Mouse (Mus musculus) cerebellum, adult 9-10 months (tissue): Measurements from ENCODE around the gene Auts2.

Experiments used
- DNase-seq: peaks from one replicate; pipeline ENCODE4 v3.0.0; 2022

Gene Auts2

DNA sequence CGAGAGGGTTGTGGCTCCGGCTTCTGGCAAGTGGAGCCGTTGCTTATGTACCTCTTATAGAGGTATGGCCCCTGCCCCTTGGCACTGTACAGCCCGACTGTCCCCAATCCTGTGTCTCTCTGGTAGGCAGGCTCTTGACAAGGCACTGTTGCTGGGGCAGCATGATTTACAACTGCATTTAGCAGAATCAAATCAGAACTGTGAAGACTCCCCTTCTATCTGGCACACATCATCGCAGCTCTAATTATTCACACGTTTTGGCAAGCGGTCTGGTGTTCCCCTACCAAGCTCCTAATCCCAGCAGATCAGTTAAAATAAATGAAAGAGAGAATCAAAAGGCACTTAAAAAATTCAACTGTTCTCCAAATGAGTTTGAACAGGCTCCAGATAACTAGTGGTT, 835.7 kb downstream of the Auts2 start:
- no peak for DNase-seq

DNA sequence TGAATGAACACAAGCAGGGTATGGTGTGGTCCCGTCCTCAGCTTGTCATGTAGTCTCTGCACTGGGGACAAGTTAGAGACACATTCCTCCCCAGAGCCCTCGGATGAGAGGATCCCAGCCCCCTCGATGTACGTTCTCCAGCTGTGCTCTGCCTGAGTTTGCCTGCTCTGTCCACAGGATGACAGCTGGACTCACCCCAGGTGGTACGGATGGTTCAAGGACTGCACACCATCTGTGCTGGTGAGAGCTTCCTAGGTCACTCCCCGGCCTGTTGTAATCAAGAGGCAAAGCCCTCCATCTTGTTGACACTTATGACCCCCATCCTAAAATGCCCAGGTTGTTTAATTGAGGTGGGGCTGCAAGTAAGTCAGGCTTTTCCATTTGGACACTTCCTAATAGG, 839.4 kb downstream of the Auts2 start:
- DNase-seq = peak; percentile 27

DNA sequence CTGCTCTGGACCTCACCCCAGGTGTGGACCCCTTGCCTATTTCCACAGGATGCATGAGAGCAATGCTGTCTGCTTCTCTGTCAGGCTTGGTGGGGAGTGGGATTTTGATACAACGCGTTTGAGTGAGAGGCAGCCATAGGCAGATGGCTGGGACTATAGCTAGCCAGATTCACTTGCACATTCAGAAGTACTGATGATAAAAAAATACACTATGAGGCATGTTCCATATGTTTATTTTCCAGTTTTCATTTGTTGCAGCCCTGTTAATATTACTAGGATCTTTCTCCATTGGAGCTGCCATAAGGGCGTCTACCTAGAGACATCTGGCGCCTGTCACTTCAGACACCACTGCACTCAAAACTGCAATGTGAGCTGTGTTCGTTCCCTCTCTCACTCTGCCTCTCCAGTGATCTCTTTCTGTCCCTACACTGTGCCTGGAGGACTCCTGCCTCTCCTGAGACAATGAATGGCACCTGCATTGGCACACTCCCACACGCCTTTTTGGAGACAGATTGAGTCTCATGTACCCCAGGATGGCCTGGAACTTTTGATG, 840.2 kb downstream of the Auts2 start:
- no peak for DNase-seq

DNA sequence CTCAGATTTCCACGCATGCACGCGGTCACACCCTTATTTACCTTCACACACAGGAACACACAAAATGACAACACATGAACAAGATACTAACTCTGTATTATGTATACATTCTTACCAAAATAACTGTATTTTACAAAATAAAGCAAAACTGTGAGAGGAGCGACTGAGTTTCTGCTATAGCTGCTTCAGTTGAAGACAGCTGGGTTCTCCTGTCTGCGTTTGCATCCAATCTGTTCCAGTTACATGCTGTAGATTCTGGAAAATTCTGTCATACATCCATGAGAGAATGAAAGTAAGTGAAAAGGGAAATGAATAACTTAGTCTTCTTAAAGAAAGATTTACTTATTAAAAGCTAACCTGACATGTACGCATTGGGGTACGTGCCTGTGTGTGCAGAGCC, 844.2 kb downstream of the Auts2 start:
- no peak for DNase-seq

DNA sequence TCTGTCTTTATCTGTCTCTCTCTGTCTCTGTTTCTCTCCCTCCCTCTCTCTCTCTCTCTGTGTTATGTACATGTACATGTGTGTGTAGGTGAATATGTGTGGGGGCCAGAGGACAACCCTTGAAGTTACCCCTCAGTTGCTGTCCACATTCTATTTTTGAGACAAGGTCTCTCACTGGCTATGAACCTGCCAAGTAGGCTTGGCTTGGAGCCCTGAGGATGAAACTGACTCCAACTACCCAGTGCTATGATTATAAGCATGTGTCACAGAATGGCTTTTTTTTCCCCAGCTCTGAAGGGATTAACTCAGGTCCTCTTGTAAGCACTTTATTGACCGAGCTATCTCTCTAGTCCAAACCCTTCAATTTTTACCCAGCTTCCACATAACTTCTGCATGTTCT, 852.4 kb downstream of the Auts2 start:
- DNase-seq = no peak

DNA sequence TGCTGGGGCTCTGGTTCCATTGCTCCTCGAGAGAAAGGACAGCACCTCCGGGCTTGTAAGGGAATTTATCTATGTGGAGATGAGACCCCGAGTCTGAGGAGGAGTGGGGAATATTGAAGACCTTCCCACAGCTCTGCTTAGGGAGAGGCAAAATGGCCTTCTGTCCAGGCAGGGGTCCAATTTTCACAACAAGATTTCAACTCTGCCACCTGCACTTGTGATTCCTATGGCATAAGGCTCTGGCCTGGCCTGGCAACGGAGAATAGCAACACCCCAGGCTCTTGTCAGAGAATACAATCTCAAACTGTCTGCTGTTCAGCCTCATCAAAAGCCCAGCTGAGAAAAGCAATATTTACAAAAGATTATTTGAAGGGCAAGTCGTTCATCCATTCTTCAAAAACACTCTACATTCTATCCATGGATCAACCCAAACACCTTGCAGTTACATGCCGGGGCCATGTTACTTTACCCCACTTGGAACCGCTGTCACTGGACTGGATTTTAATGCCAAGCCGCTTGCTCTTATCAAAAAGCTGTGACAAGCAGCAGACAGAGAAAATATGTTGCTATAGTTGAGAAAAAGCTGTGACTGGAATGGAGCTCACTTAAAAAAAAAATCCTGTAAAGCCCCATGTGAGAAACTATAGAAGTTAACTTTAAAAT, 856.1 kb downstream of the Auts2 start:
- DNase-seq = no peak

DNA sequence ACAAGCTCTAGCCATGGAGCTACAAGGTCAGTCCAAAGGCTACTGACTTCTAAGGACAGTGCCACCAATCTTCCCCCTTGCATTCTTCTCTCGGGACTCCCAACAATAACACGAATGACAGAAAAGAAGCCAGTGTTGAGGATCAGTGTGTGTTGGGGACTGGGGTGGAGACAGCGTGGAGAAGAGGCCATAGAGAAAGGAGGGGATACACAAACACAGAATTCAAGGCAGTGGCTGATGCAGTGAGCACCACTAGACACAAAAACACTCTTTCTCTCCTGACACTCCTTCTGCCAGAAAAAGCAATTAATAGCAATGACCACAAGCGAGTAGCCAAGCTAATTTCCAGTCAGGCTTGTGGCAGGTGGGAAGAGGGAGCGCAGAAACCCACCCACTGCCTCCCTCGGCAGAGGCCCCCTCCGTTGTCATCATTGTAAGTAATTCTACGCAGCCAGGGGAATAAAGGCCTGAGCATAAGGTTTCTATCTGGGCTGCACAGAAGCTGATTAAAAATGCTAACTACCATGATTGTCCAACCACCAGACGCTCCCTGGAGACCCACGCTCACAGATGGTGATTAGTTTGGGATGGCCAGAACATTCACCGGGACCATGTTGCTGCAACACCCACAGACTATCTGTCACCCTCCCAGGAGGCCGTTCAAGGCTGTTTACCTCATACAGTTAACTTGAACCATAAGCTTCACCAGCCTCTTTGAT, 862.9 kb downstream of the Auts2 start:
- no peak for DNase-seq

DNA sequence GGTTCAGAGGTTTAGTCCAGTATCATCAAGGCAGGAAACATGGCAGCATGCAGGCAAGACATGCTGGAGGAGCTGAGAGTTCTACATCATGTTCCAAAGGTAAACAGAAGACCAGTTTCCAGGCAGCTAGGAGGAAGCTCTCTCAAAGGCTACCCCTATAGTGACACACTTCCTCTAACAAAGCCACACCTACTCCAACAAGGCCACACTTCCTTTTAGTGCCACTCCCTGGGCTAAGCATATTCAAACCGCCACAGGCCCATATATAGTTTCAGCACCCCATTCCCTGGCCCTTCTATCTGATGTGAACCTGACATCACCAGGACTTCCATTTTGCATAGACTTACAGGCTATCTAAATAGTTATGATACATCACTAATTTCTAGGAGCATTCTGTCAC, 863.6 kb downstream of the Auts2 start:
- DNase-seq = no peak

DNA sequence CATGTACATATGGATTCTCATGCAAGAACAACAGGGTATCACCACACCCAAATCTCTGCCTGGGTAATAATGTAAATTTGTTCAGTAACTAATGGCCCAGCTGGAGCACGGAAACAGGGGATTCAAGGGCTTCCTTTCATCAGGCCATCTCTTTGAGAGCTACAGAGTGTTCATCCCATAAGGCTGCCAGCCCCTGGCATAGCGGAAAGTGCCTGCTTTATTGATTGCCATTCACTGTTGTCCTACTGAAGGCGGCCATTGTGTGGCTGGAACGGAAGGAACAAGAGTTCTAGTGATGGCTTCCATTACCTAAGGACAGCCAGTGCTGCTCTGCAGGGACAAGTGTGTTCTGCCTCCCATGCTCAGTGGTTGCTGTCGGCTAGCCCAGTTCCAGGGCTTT, 865.6 kb downstream of the Auts2 start:
- peak; percentile 17 for DNase-seq

DNA sequence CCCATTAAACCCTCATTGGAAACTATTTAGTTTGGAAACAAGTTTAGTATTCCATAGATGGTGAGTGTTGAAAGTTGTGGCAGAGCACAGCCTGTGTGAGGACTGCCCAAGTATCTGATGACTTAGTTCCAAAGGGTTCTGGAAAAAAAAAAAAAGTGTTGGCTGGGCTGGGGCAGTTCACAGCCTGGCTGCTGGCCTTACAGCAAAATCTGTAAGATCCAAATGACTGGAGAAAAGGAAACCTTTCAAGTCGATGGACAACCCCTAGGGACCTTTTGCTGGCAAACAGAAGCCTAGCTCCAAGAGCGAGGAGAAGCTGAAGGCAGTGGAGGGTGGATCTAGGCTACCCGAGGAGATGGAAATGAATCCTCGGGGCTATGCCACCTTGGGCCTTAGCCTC, 869.4 kb downstream of the Auts2 start:
- DNase-seq = no peak

DNA sequence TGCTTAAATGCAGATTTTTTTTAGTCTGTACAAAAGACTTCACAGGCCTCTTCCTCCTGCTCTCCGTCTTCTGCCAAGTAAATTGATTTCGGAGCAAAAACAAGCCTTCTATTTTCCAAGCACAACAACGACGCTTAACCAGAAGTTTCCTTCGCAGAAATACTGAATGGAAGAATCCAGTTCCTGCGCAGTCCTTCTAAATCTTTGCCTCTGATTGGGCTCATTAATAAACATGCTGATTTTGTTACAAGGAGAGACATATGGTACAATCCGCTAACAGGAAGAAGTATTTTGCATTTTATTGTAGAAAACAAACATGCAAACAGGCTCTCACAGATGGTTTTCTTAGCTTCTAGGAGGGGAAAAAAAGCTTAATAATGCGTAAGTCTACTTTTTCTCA, 878.1 kb downstream of the Auts2 start:
- no peak for DNase-seq

DNA sequence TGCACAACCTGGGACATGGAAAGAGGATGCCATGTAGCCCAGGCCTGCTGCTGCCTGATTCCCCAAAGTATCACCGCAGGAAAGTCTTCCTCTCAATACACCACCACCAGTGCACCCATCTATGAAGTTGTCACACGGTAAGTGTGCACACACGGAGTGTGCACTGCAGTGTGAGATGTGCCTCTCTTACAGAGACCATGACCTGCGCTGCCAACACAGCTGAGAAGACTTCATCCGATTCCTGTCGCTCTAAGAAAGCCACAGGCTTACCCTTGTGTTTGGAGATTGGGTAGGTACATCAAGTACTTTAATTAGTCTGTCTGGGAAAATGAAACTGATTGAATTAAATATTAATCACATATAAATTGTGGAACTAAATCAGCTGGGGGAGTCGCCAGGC, 878.5 kb downstream of the Auts2 start:
- DNase-seq = no peak

DNA sequence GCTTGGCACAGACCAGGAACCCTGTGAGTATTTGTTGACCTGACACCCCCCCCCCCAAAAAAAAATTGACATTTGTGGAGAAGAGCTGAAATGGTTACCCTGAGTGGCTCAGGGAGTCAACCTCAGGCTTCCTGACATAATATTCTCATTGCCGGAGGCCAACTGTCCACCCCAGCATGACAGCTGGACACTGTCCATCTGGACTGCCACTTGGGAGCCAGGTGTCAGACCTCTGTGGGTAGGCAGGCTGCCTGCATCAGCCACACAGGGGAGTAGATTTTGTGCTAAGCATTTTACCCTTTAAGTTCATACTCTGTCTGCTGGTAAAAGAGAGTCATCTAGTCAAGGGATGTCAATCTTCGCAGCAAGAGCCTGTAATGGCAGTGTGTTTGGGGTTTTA, 880.5 kb downstream of the Auts2 start:
- DNase-seq = peak; percentile 77

DNA sequence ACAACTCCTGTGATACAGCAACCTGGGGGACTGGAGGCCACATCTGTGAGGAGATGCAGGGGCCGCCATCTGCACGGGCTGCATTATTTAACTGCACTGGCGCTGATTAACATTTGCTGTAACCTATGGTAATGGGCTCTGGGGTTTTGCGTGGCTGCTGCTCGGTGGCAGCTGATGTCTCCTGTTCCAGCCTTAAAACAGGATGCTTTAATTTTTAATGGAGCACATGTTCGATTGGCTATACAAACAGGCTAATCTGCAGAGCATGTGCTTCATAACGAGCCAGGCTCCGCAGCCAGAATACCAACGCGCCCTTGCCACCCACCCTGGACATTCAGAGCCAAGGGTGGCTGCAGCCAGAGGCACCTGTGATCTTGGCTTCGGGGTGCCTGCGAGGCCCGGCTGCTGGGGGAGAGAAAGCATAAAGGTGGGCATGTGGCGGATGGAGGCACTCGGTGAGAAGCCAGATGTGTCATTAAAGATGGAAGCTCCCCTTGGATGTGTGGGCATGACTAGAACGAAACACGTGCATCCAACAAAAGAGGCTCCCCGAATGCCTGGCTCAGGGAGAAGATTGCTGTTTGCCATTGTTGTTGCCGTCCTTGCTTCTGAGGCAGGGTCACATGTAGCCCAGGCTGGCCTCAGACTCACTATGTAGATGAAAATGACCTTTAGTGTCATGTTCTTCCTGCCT, 884.2 kb downstream of the Auts2 start:
- DNase-seq = no peak

DNA sequence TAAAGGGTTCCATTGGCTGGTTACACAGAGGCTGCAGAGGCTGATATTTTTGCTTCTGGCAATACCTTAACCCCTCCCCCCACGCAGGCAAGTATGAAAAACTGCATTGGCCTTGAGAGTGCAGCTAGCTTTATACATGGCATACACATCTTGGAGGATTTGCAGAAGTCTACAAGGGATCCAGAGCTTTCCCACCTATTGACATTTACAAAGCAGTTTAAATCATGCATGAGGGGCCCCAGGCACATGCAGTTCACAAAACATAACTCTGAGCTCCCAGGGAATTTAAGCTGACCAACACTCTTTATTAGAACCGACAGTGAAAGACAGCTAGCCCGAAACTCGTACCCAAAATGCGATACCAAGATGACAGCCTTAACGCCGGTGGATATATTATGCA, 888.9 kb downstream of the Auts2 start:
- DNase-seq = no peak

DNA sequence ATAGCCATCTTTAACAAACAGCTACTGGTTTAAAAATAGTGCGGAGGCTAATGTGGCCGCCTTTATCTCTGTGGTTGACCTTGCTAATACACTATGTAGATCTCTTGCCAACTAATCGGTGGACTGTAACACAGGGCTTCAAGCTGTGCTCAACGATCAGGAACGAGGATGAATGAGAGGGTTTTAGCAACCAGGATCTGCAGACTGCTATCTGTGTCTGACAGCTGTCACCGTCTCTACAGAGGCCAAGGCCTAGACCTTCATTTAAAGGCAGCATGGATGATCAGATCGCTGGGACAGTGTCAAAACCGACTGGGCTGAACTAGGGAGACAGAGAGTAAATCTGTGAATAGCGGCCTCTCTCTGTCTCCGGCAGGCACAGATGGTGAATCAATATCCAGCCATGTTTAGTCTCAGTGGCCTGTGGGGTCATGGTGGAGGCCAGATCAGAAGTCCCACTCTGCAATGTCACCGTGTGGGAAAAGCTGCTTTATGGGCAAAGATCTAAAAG, 892.7 kb downstream of the Auts2 start:
- peak; percentile 75 for DNase-seq

DNA sequence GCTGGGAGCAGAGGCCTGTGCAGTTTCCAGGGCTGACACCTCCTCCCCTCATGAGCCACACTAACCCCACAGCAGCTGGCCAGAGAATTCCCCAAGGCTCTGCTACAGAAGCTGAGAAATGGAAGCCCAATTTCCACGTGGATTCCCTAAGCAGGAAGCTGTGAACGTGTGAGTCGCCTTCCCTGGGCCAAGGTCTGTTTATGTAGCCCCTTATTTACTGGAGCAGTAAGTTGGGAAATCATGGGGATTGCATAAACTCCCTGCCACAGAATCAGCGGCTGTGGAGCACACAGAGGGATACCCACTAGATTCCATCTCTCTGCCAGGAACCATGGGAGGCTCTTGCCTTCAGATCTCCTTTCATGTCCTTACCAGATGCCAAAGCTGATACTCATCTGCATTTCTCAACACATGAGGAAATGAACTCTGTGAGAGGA, 895.4 kb downstream of the Auts2 start:
- DNase-seq = no peak

DNA sequence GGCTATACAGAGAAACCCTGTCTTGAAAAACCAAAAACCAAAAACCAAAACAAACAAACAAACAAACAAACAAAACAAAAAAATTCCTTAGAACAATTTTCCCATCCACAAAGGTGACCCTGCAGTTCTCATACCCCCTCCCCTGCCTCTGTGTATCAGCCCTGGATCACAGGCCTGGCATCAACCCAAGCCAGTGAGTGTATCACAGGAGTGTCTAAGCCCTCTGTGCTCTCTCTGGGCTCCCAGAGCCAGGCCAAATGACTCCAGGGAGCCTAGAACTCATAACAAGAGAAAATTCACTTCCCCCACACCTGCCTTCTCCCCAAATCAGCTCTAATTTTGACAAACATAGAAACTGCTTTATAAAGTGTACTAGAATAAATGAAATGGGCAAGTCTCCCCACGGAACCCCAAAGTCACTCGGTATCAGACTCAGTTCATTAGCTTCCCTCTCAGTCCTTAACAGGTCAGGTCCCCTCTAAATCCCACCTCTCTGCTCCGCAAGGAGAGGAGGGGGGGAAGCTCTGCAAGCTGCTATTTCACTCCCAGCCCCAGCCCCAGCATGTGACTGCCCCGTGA, 896.0 kb downstream of the Auts2 start:
- no peak for DNase-seq

DNA sequence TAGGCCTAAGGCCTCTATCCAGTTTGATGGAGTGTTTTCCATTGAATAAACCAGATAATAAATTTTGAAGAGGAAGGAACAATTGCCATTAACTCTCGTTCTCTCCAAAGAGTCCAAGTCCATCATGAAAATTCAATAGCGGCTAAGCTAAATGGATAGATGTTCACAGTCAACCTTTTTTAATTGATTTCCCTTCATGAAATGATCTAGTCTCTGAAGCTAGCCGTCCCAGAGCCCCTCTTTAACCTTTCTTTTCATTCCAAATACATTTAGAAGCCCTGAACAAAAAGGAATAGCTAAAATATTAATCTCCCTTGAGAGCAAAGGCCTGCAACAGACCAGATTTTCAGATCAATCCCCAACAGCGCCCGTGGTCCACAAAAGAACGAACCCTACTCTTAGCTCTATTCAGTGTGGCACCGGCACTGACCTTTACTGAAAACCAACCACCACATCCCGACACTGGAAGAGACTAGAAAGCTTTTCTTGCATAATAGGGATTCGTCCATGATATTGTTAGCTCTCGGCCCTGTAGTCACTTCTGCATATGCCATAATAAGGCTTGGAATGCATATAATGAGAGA, 896.9 kb downstream of the Auts2 start:
- DNase-seq = no peak

DNA sequence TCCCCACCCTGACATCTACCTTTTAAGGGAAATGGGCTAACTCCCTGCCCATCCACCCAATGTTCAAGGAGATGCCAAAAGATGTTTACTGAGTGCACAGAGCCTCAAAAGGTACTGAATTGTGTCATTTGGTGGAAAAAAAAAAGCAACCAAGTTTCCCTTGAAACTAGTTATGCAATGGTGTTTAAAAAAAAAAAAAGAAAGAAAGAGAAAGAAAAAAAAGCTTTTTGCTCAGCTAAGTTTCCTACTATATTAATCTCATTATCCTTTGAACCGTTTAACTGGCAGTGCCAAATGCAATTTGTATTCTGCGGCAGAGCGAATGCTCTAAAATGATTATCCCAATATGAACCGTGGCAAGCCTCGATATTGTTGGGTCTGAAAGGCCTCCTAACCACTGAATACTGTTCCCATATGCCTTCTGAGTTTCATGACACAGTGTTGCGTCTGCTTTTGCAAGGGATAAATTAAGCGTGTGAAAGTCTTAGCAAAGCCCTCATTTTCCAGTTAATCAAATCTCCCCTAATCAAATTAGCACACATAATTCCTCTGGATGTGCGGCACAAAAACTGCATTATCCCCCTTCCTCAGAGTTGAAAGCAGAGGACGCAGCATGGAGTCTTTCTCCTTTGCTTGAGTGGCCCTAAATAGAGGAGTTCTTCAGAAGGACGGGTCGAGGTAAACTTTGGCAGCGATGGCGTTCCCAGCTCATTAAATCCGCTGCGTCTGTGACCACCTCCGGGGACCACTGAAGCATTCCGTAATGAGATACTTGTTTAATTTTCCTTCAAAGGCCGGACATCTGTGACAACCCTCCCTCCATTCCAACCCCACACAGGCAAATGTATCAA, 897.6 kb downstream of the Auts2 start:
- DNase-seq = no peak

DNA sequence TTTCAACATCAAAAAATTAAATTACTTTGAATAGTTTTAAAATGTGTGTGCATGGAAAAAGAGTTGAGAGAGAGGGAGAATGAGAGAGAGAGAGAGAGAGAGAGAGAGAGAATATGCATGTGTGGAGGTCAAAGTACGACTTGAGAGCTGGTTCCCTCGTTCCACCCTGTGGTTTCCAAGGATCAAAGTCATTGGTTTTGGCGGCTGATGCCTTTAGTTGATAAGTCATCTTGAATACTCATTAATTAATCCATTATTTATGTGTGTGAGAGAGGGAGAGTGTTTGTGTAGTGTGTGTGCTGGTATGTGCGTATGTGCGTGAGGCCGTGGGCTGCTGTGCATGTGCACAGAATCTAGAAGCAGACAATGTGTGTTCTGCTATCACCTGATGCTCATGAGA, 898.8 kb downstream of the Auts2 start:
- DNase-seq = no peak
